Mouse (Mus musculus) induced T-regulatory cell, adult 2 months (primary cell): ENCODE data around the gene Pdilt.

Experiments used
- DNase-seq: peaks from one replicate; pipeline ENCODE4 v3.0.0-alpha.2; 2012; ENCODE audit warnings: low read depth

Gene Pdilt

DNA sequence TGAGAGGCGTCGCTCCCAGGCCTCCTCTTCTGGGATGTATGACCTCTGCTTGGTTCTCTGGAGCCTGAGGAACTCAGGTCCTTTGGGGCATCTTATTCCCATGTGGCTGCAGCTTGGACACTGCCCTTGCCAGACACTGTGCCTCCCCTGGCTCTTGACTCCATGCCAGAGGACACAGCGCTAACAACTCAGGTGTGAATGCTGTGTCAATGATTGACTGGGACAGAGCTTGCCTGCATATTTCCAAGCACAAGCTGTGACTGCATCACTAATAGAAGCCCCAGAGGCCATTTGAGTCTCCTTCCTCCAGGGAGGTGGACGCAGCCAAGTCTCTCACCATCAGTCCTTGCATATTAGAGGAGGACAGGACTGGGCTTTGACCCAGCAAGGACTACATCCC is 12.1 kb downstream of the Pdilt start:
- DNase-seq = no peak

DNA sequence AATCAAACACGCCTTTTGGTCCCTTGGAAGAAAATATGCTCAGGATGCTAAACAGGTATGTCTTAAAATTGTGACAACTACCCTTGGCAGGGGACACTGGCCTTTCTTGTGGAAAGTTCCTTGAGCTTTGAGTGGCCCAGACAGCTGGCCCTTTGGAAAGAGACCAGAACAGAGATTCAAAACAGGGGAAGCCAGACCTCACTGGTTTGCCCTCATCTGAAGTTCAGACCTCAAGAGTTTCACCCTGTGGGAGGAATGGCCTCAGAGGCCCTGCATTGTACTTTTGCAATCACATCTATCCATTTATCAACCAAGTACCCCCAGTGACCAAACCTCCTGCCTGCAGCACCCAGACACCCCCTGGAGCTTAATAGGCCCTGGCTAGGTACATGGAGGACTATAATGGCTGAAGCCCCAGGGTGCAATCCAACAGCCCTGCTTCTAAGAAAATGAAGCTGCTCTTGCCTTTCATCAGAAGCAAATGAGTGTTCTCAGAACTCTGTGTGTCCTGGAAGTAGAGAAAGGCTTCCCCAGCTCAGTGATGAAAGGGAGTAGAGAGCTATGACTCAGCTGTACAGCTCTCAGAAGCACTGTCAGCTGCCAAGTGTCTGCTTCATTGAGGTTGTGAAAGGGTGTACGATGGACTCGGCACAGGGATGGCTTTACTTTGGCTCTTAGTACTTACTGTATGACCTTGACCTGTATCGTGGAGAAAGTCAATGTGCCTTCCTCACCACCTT is 33.1 kb downstream of the Pdilt start:
- no peak for DNase-seq

DNA sequence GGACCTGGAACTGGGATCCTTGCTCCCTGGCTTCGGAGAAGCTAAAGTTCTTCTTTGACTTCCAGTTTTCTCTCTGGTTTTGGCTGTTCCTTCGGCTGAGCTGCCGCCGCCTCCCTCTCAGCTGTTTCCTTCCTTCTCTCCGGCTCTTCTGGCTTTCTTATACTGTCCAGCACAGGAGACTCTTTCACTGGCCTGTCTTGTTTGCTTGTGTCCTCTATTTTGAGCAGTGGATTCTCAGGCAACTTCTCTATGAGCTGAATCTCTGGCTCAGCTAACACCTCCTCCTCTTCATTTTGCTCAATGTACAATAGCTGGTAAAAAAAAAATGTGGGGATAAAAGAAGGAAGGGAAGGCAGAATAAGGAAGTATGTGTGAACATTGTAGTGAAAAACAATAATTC is 36.6 kb downstream of the Pdilt start:
- DNase-seq = no peak

DNA sequence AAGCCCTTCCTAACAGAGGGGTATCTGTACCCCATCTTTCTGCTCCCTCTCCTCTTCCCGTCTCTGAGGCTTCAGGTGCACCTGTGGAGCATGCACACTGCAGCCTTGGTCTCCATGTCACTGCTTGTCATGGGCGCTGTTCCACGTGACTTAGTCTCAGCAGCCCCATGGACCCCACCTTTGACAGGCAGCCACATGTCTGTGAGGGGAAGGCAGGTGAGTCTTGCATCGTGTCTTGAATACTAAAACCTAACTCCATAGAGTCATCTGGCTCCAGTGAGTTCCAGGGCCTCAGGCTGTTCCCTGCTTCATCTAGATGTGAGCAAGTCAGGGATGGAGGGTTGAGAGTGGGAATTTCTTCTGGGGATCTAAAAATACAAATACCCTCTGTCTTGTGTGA is 39.1 kb downstream of the Pdilt start:
- DNase-seq = no peak

DNA sequence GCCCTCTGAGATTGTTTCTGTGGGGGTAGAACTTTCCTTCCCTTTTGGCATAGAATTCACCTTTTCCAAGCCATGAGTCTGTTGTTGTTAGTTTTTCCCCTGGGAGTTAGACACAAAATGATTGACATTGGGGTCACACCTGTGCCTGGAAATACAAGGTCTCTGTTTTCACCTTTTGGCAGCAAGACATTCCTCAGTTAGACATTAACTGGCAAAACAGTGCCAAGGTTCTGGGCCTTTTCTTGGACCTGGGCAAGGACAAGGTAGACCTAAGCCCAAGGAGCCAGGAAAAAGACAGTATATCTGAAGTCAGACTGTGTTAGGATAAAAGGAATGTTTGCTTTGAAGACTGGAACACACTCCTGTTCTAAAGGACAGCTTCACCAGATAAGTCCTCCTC is 44.0 kb downstream of the Pdilt start, which contains the start of gene Umod:
Umod (minus strand) TSS at position 27 of the 400 bp plus-strand sequence.
- DNase-seq = no peak

DNA sequence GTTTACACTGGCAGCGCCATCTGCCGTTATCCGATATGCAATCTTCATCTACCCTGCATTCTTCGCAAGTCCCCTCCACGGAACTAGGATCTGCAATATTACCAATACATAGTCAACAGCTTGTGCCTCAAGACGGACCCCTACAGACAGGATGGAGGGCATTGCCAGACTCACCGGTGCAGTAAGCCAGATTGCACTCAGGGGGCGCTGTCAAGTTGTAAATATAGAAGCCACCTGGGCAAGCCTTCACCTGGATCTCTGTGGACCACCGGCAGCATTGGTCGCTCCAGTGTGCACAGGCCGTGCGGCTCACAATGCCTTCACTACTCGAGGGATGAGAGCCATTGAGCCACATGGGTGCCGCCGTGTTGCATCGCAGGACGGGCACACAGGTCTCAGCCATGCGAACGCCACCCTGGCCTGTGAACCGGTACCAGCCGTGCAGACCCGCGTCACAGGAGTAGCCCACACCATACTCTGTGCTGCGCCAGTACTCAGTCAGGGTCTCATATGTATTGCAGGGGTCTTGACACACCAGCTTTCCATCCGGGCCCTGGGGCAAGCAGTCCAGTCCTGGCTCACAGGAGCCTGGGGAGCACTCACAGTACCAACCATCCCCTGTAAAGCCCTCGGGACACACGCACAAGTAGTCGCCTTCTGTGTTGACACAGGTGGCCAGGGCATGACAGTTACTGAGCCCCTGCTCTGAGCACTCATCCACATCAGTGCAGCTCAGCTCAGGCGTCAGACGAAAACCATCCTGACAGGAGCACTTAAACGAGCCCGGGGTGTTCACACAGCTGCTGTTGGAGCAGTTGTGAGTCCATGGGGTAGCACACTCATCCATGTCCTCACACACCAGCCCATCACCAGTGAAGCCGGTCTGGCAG is 46.5 kb downstream of the Pdilt start:
- no peak for DNase-seq

DNA sequence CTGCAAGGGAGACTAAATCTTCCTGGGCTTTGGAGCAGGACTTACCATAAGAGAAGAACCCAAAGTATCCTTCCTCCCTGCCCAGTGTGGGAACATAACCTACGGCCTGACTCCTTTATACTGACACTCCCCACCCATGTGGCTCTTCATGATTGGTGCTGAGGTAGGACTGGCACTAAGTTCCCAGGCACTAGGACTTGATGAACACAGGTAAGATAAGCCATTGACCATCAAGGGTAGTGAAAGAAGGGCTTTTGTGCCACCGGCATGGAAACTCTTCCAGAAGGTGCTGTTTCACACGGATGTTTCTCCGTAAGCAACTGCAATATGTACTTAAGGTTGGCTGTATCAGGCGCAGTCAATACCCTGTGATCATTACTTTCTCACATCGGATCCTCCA is 64.1 kb downstream of the Pdilt start, which contains the start of gene Gp2:
Gp2 (minus strand) TSS at position 101 of the 400 bp plus-strand sequence.
- no peak for DNase-seq

DNA sequence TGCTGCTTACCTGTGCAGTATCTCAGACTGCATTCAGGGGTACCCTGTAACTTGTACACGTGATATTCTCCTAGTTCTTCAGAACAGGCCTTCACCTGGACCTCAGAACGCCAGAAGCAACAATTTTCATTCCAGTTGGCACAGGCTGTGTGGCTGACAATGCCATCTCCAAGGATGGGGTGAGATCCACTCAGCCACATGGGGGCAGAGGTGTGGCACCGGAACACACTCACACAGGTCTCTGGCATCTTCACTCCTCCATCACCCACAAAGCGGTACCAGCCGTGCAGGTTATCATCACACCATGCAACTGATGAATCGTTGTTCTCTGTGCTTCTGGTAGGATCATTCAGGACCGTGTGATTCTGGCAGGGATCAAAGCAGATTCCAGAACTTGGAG is 69.1 kb downstream of the Pdilt start:
- DNase-seq = no peak

DNA sequence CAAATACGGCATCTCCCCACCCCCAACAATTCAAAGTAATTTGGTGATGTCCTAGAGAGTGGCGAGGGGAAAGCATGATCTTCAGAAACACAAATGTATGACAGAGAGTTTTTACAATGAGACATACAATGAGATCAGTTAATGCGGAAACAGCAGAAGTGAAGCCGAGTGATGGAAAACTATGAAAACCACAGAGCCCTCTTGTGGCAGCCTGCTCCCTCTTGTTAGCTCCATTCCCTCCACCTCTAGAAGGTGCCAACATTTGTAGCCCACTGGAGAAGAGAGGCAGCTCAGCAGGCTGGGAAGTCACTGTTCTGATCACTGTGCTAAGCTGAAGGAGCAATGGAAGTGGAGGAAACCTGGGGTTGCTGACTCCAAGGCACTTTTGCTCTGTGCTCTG is 79.4 kb downstream of the Pdilt start:
- no peak for DNase-seq

DNA sequence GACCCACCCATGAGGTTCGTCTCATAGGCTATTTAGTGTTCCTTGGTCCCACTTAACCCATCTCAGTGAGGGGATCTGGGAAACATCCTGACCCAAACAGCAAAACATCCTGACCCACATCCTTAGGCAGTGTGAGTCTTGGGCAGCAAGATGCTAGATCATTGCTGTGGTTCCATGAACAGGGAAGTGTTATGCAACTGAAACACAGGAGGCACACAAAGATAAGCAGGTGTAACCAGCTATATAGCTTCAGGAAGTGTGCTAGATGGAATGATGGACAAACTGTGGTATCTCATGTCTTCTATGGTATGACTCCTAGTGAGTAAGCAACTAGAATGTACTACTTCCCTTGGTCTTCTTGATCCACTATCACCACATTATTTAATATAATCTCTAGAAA is 81.4 kb downstream of the Pdilt start:
- DNase-seq = no peak
